Mouse (Mus musculus) retina, embryonic 14.5 days (tissue): Measurements from ENCODE around the gene Hmgb3.

ENCODE experiments used
- DNase-seq: peaks from one replicate; pipeline ENCODE4 v3.0.0-alpha.2; 2015; ENCODE audit warnings: low spot score

The Hmgb3 gene

GRCm38 (mm10) chrX:71589181-71589580 is 33.5 kb downstream of the Hmgb3 start:
- DNase-seq: no peak

DNA sequence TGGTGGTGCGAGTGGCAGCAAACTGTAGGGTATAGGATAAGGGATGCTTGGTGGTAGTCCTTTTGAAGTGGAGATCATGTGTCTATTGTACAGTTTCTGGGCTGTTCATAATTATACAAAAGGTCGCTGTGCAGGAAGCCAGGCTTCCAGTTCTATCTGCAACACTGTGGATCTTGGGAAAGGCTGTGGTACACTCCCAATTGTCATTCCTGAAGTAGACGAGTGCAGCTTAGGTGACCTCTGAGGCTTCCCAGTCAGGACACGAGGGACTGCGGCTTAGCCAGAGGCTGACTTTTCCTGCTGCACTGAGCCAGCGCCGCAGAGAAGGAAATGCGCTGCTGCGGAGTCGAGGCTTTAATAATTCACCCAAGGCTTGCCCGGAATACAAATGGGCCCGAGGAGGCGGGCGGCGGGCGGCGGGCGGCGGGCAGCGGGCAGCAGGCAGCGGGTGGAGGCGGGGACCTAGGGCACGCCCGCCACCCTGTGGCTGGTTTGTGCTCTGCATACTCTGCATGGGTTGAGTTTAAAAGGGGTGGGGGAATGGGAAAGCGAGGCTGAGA is 45.4 kb downstream of the Hmgb3 start:
- DNase-seq: peak; percentile 77
